Mouse (Mus musculus): ENCODE measurements around the gene Clip2. TPM values are rescaled to one million over a fixed set of nuclear protein-coding genes. Genes with fewer than 3 reads are reported as not detected.

Clip2 gene
- total and polyA plus RNA-seq, 3 experiments = 5.4 to 16.7 (median 8.7) TPM

DNA sequence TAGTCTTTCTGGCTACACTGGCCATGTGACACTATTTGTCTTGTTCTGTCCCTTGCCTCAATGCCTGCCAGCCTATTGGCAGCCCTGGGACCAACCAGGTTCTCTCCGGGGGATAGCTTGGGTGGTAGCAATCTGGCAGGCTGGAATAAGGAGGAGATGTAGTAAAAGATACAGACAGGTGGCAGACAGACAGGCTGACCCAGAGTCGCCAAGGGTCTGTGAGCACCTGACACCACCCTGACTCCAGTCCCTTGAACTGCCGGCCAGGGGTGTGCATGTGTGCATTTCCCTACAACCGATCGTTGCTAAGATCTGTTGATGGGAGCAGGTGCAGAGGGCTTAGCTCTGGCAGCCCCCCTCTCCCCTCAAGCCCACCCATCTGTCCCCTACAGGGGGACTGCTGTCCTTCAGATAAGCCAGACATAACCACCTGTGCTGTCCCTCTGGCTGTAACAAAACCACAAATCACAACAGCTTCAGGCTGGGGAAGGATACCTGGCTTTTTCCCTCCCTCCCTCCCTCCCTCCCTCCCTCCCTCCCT, 44.3 kb downstream of the Clip2 start:
- no peak for DNase-seq (ENCODE audit: extremely low read depth)
- dilution Hi-C loops (cut with MboI; ENCODE audit: extremely low pct_ligation_motif_present, extremely low pct_unique_long_range_greater_than_20kb, low sequenced_read_pairs) (no loop called here), in situ Hi-C loops (cut with MboI; ENCODE audit: low pct_ligation_motif_present, low pct_unique_long_range_greater_than_20kb, low sequenced_read_pairs) (loop anchor here (5.0 kb wide), 1 partner anchor 44 kb away; the partner anchor contains the start of gene Clip2)
- H3K36me3 ChIP-seq (replicated peaks in 1 of 2; ENCODE audit: control insufficient read depth in 1 of 2, insufficient read depth in 1 of 2, low read length in 1 of 2) = peaks cover 0 to 79% of the 10 kb centered on the region in 2 experiments
- TF ChIP-seq POLR2AphosphoS2 (IDR thresholded peaks at IDR 0.05; ENCODE audit: low read depth, low read length) (no peak), SIN3A (IDR thresholded peaks at IDR 0.05; ENCODE audit: low read length) (no peak; the same call in 1 of the 2 replicates), KAT2A (IDR thresholded peaks at IDR 0.05; ENCODE audit: insufficient replicate concordance, low read length) (no peak), ELF1 (IDR thresholded peaks at IDR 0.05; ENCODE audit: low read depth, low read length) (no peak), ZKSCAN1 (IDR thresholded peaks at IDR 0.05; ENCODE audit: borderline replicate concordance, low read depth, low read length) (no peak), CHD1 (IDR thresholded peaks at IDR 0.05; ENCODE audit: low read depth, low read length) (no peak), TCF12 (IDR thresholded peaks at IDR 0.05; ENCODE audit: low read depth, low read length) (no peak), RAD21 (IDR thresholded peaks at IDR 0.05; ENCODE audit: low read depth, low read length) (no peak), PAX5 (IDR thresholded peaks at IDR 0.05; ENCODE audit: low read length) (no peak), MEF2A (IDR thresholded peaks at IDR 0.05; ENCODE audit: borderline replicate concordance, low read depth, low read length) (no peak), ZNF384 (IDR thresholded peaks at IDR 0.05; ENCODE audit: low read depth, low read length) (no peak), RCOR1 (conservative IDR thresholded peaks at IDR 0.05; ENCODE audit: low read depth, low read length) (no peak), NELFE (IDR thresholded peaks at IDR 0.05; ENCODE audit: low read depth, low read length) (no peak), MAZ (IDR thresholded peaks at IDR 0.05; ENCODE audit: low read depth, low read length) (no peak), ZMIZ1 (IDR thresholded peaks at IDR 0.05; ENCODE audit: low read depth, low read length) (no peak)
- H3K79me2 ChIP-seq (replicated peaks; ENCODE audit: control insufficient read depth, extremely low read depth, insufficient read depth, poor library complexity, severe bottlenecking) = no peaks in the 10 kb centered on the region
- no peak overlapping the region for H3K9ac ChIP-seq (ENCODE audit: insufficient read depth, low read depth)
- H3K27ac ChIP-seq (ENCODE audit: insufficient read depth, low read depth) = no peak overlapping the region
- H3K4me2 ChIP-seq (ENCODE audit: insufficient read depth, low read depth, poor library complexity, severe bottlenecking) = no peak overlapping the region
- peaks cover 4% of the 10 kb centered on the region for H3K9me3 ChIP-seq (replicated peaks; ENCODE audit: low read length)
- H3K27me3 ChIP-seq (replicated peaks) = no peaks in the 10 kb centered on the region
- peaks cover 10 to 37% of the 10 kb centered on the region in 2 experiments; a peak in 3 of 4 replicates for H3K4me1 ChIP-seq (ENCODE audit: control insufficient read depth in 1 of 2, insufficient read depth in 2 of 2)
- H3K4me3 ChIP-seq (replicated peaks in 1 of 3; ENCODE audit: low read depth in 2 of 3, low read length in 2 of 3, poor library complexity in 1 of 3) = no peak overlapping the region

GRCm38 (mm10) chr5:134507307-134507706, 44.9 kb downstream of the Clip2 start:
- no peaks in the 10 kb centered on the region for H3K79me2 ChIP-seq (replicated peaks; ENCODE audit: control insufficient read depth, extremely low read depth, insufficient read depth, poor library complexity, severe bottlenecking)
- DNase-seq (ENCODE audit: extremely low read depth) = peak; percentile 87
- H3K9ac ChIP-seq (ENCODE audit: insufficient read depth, low read depth) = no peak overlapping the region
- in situ Hi-C loops (cut with MboI; ENCODE audit: low pct_ligation_motif_present, low pct_unique_long_range_greater_than_20kb, low sequenced_read_pairs) = loop anchor here (5.0 kb wide), 1 partner anchor 45 kb away; the partner anchor contains the start of gene Clip2
- peaks cover 0 to 80% of the 10 kb centered on the region in 2 experiments for H3K36me3 ChIP-seq (replicated peaks in 1 of 2; ENCODE audit: control insufficient read depth in 1 of 2, insufficient read depth in 1 of 2, low read length in 1 of 2)
- peaks cover 4% of the 10 kb centered on the region for H3K9me3 ChIP-seq (replicated peaks; ENCODE audit: low read length)
- no peak overlapping the region for H3K4me3 ChIP-seq (replicated peaks in 1 of 3; ENCODE audit: low read depth in 2 of 3, low read length in 2 of 3, poor library complexity in 1 of 3)
- H3K27me3 ChIP-seq (replicated peaks) = no peaks in the 10 kb centered on the region
- peaks cover 10 to 30% of the 10 kb centered on the region in 2 experiments; a peak in 3 of 4 replicates for H3K4me1 ChIP-seq (ENCODE audit: control insufficient read depth in 1 of 2, insufficient read depth in 2 of 2)
- no peak overlapping the region for H3K27ac ChIP-seq (ENCODE audit: insufficient read depth, low read depth)
- dilution Hi-C loops (cut with MboI; ENCODE audit: extremely low pct_ligation_motif_present, extremely low pct_unique_long_range_greater_than_20kb, low sequenced_read_pairs) = no loop called here
- H3K4me2 ChIP-seq (ENCODE audit: insufficient read depth, low read depth, poor library complexity, severe bottlenecking) = no peak overlapping the region
- no peak for TF ChIP-seq EP300 (IDR thresholded peaks at IDR 0.05; ENCODE audit: low read length)
- no peak for TF ChIP-seq E2F4 (IDR thresholded peaks at IDR 0.05; ENCODE audit: insufficient replicate concordance, low read depth, low read length)
- TF ChIP-seq UBTF (IDR thresholded peaks at IDR 0.05; ENCODE audit: low read depth, low read length) = no peak
- TF ChIP-seq MAZ (IDR thresholded peaks at IDR 0.05; ENCODE audit: low read depth, low read length) = 0 out of 2 replicates have a peak, but pooled peaks have one; percentile 60
- no peak for TF ChIP-seq USF2 (conservative IDR thresholded peaks at IDR 0.05; ENCODE audit: low read depth, low read length)
- peak; percentile 97 for TF ChIP-seq SMC3 (IDR thresholded peaks at IDR 0.05; ENCODE audit: low read depth, low read length)
- peak; percentile 94 for TF ChIP-seq MYC (IDR thresholded peaks at IDR 0.05; ENCODE audit: low read depth, low read length)
- TF ChIP-seq IRF4 (IDR thresholded peaks at IDR 0.05; ENCODE audit: low read depth, low read length) = peak; percentile 77
- TF ChIP-seq ZKSCAN1 (IDR thresholded peaks at IDR 0.05; ENCODE audit: borderline replicate concordance, low read depth, low read length) = no peak
- TF ChIP-seq RAD21 (IDR thresholded peaks at IDR 0.05; ENCODE audit: low read depth, low read length) = peak; percentile 99
- TF ChIP-seq NRF1 (IDR thresholded peaks at IDR 0.05; ENCODE audit: low read depth, low read length) = peak; percentile 52; the same call in 1 of the 2 replicates
- no peak for TF ChIP-seq KAT2A (IDR thresholded peaks at IDR 0.05; ENCODE audit: insufficient replicate concordance, low read length)
- peak; percentile 51 to 98 for TF ChIP-seq CTCF (conservative IDR thresholded peaks at IDR 0.05 in 1 of 2, IDR thresholded peaks at IDR 0.05 in 1 of 2; ENCODE audit: low read depth in 2 of 2, low read length in 2 of 2)
- no peak for TF ChIP-seq MAFK (IDR thresholded peaks at IDR 0.05; ENCODE audit: insufficient replicate concordance, low read length)
- TF ChIP-seq NELFE (IDR thresholded peaks at IDR 0.05; ENCODE audit: low read depth, low read length) = peak; percentile 44; the same call in 1 of the 2 replicates
- no peak for TF ChIP-seq JUN (IDR thresholded peaks at IDR 0.05; ENCODE audit: insufficient read depth, low read depth, low read length)
- peak; percentile 55; the same call in 1 of the 2 replicates for TF ChIP-seq TCF12 (IDR thresholded peaks at IDR 0.05; ENCODE audit: low read depth, low read length)
- TF ChIP-seq HCFC1 (IDR thresholded peaks at IDR 0.05; ENCODE audit: low read depth, low read length) = peak; percentile 40
- peak; percentile 83; the same call in 1 of the 2 replicates for TF ChIP-seq MAX (IDR thresholded peaks at IDR 0.05; ENCODE audit: low read length)
- no peak for TF ChIP-seq POLR2AphosphoS2 (IDR thresholded peaks at IDR 0.05; ENCODE audit: low read depth, low read length)
- no peak for TF ChIP-seq POLR2A (IDR thresholded peaks at IDR 0.05; ENCODE audit: low read depth, low read length)
- TF ChIP-seq BHLHE40 (IDR thresholded peaks at IDR 0.05; ENCODE audit: low read depth, low read length) = peak; percentile 62
- TF ChIP-seq USF1 (IDR thresholded peaks at IDR 0.05; ENCODE audit: low read depth, low read length) = no peak

All from CH12.LX (cell line).